Mouse (Mus musculus): ENCODE results near the gene Rgs9bp. TPM values are rescaled to one million over a fixed set of nuclear protein-coding genes. Genes with fewer than 3 reads are reported as not detected.
"Not testable (repeated sequence)": the region's sequence is repeated elsewhere in the genome, so short reads cannot be mapped to it uniquely, and the experiment has no call there.

Gene Rgs9bp
- total RNA-seq, 2 experiments from 2014 or later: 0.57 TPM

- intact Hi-C loops (cut with DNase I): loop anchor here (2.0 to 10.0 kb wide), 2 partner anchors 33 to 219 kb away; partner anchors contain the start of genes Ankrd27 and Rhpn2
- peak in 1 of 2 experiments; percentile 18 for DNase-seq (ENCODE audit: low spot score in 2 of 2)
Observed at GRCm38 (mm10) chr7:35553751-35554604, 31.4 kb downstream of the Rgs9bp start.

GRCm38 (mm10) chr7:35545881-35546280 is 39.5 kb downstream of the Rgs9bp start:
- peak; percentile 37 to 54 for DNase-seq (ENCODE audit: low spot score in 2 of 2)
- intact Hi-C loops (cut with DNase I): loop anchor here (5.0 kb wide), 1 partner anchor 91 kb away; no protein-coding TSS in a partner anchor

GRCm38 (mm10) chr7:35537562-35537961 is 47.8 kb downstream of the Rgs9bp start, which contains the start of gene Tdrd12:
Gene Tdrd12, minus strand, starts transcription at chr7:35537745.
- intact Hi-C loops (cut with DNase I): no loop called here

GRCm38 (mm10) chr7:35535750-35536512 is 49.5 kb downstream of the Rgs9bp start:
- no peak for DNase-seq (ENCODE audit: low spot score in 2 of 2)
- intact Hi-C loops (cut with DNase I): no loop called here

More at GRCm38 (mm10) chr7:35537562-35537961, 47.8 kb downstream of the Rgs9bp start, which contains the start of gene Tdrd12:
- DNase-seq (ENCODE audit: low spot score in 2 of 2): no peak

GRCm38 (mm10) chr7:35530544-35530943 is 54.8 kb downstream of the Rgs9bp start:
- DNase-seq (ENCODE audit: low spot score in 2 of 2); intact Hi-C loops (cut with DNase I): not testable (repeated sequence)

GRCm38 (mm10) chr7:35530026-35530425 is 55.4 kb downstream of the Rgs9bp start:
- no peak for DNase-seq (ENCODE audit: low spot score in 2 of 2)
- intact Hi-C loops (cut with DNase I): no loop called here

Other genes with a start within 250 kb of the Rgs9bp start
- gene Faap24, start 188.7 kb downstream of the Rgs9bp start, total RNA-seq (2021): 1 to 10 TPM; 5.5 to 7.4 TPM
- gene Cep89, start 188.5 kb downstream of the Rgs9bp start, total RNA-seq (2021): 10 to 100 TPM; 13.0 to 21.6 TPM
- gene Slc7a9, start 136.8 kb downstream of the Rgs9bp start, total RNA-seq (2021): not detected
- gene Tdrd12, start 47.8 kb downstream of the Rgs9bp start, total RNA-seq (2021): under 1 TPM; 0.29 to 0.94 TPM
- gene Nudt19, start 29.3 kb downstream of the Rgs9bp start, total RNA-seq (2021): 10 to 100 TPM; 58.8 to 77.6 TPM
- 10 to 100 TPM; 40.6 to 43.9 TPM for gene Ankrd27, start 662 bp upstream of the Rgs9bp start, total RNA-seq (2021)
- 10 to 100 TPM; 69.4 to 71.6 TPM for gene Pdcd5, start 61.9 kb upstream of the Rgs9bp start, total RNA-seq (2021)
- 10 to 100 TPM; 56.6 to 79.9 TPM for gene Dpy19l3, start 168.9 kb upstream of the Rgs9bp start, total RNA-seq (2021)
- gene Zfp507, start 217.4 kb upstream of the Rgs9bp start, total RNA-seq (2021): 10 to 100 TPM; 29.4 to 33.2 TPM